Mouse (Mus musculus) myocyte (in vitro differentiated cells): ENCODE data around the gene Zfc3h1.

ENCODE experiments used
- MAX ChIP-seq: IDR thresholded peaks from one replicate; pipeline ENCODE4 v1.6.1; 2011; ENCODE audit warnings: low read depth, mild to moderate bottlenecking, control low read depth
- MYOG ChIP-seq, 3 experiments: IDR thresholded peaks; one replicate each; pipeline ENCODE4 v1.6.1; 2011; ENCODE audit warnings: control low read depth in 2 of 3, low read depth in 2 of 3, mild to moderate bottlenecking in 2 of 3; ENCODE audit not compliant: insufficient read length in 2 of 3, control insufficient read depth in 1 of 3, insufficient read depth in 1 of 3
- POLR2A ChIP-seq: IDR thresholded peaks from one replicate; pipeline ENCODE4 v1.6.1; 2011; ENCODE audit warnings: low read depth, mild to moderate bottlenecking, control low read depth, moderate library complexity; ENCODE audit not compliant: insufficient read length
- REST ChIP-seq: IDR thresholded peaks from one replicate; pipeline ENCODE4 v1.6.1; 2011; ENCODE audit warnings: mild to moderate bottlenecking, control low read depth, moderate library complexity; ENCODE audit not compliant: insufficient read depth, insufficient read length
- USF1 ChIP-seq: IDR thresholded peaks from one replicate; pipeline ENCODE4 v1.6.1; 2011; ENCODE audit warnings: low read depth, mild to moderate bottlenecking, control low read depth, moderate library complexity

- TF ChIP-seq MYOG (IDR thresholded peaks at IDR 0.05; ENCODE audit: control insufficient read depth in 1 of 3, insufficient read depth in 1 of 3, insufficient read length in 2 of 3, low read depth in 2 of 3) (no peak), MAX (no peak), POLR2A (no peak), USF1 (no peak), REST (no peak)
These were observed 29.3 kb downstream of the Zfc3h1 start for GRCm38 (mm10) chr10:115414056-115414455.
